Mouse (Mus musculus) E14TG2a.4 (cell line): ENCODE results near the gene Col13a1.

Source experiments
- CTCF ChIP-seq: conservative IDR thresholded peaks from 2 replicates; pipeline ENCODE4 v1.5.1; 2014; ENCODE audit warnings: low read length
- POU5F1 ChIP-seq: IDR thresholded peaks from 2 replicates; pipeline ENCODE4 v1.6.1; 2014; ENCODE audit warnings: low read length, borderline replicate concordance

GRCm38 (mm10) chr10:62027699-62028098 is 48.8 kb upstream of the Col13a1 start:
- TF ChIP-seq CTCF (no peak), POU5F1 (no peak)
